Mouse (Mus musculus) T-helper 2 cell (primary cell): ENCODE measurements around the gene Psmd13.

Experiments used
- in situ Hi-C: fragments of 300-600 bp; cut with MboI, MseI; formaldehyde crosslinking; loops from one replicate; pipeline ENCODE4 v1.15.1; 2025; ENCODE audit warnings: high pct_unique_total_duplicates

The Psmd13 gene

GRCm38 (mm10) chr7:140903212-140903611 is 21.4 kb downstream of the Psmd13 start:
- in situ Hi-C loops = loop anchor here (5.0 to 10.0 kb wide), 2 partner anchors 61 to 272 kb away; partner anchors contain the start of gene Rnh1

- in situ Hi-C loops = loop anchor here (5.0 to 10.0 kb wide), 2 partner anchors 147 to 269 kb away; partner anchors contain the start of gene Rnh1
Observed at GRCm38 (mm10) chr7:140905642-140906081, 23.9 kb downstream of the Psmd13 start.

- in situ Hi-C loops = loop anchor here (5.0 to 10.0 kb wide), 2 partner anchors 145 to 268 kb away; partner anchors contain the start of gene Rnh1
Observed at GRCm38 (mm10) chr7:140907131-140907530, 25.4 kb downstream of the Psmd13 start.

- in situ Hi-C loops = loop anchor here (5.0 to 10.0 kb wide), 2 partner anchors 145 to 267 kb away; partner anchors contain the start of gene Rnh1
Observed at GRCm38 (mm10) chr7:140907697-140908096, 25.9 kb downstream of the Psmd13 start.

GRCm38 (mm10) chr7:140908181-140908580 is 26.4 kb downstream of the Psmd13 start:
- in situ Hi-C loops = loop anchor here (5.0 to 10.0 kb wide), 2 partner anchors 144 to 267 kb away; partner anchors contain the start of gene Rnh1

- in situ Hi-C loops = loop anchor here (5.0 to 10.0 kb wide), 2 partner anchors 144 to 266 kb away; partner anchors contain the start of gene Rnh1
Observed at GRCm38 (mm10) chr7:140908634-140909107, 26.9 kb downstream of the Psmd13 start.

GRCm38 (mm10) chr7:140912293-140912692 is 30.5 kb downstream of the Psmd13 start:
- in situ Hi-C loops = no loop called here

- in situ Hi-C loops = no loop called here
Observed at GRCm38 (mm10) chr7:140912846-140913482, 31.2 kb downstream of the Psmd13 start.

- in situ Hi-C loops = no loop called here
Observed at GRCm38 (mm10) chr7:140914031-140914690, 32.4 kb downstream of the Psmd13 start.

- in situ Hi-C loops = no loop called here
Observed at GRCm38 (mm10) chr7:140919911-140920310, 38.1 kb downstream of the Psmd13 start.

- in situ Hi-C loops = no loop called here
Observed at GRCm38 (mm10) chr7:140920418-140921029, 38.8 kb downstream of the Psmd13 start, which contains the start of gene Nlrp6. Gene Nlrp6, plus strand, starts transcription at chr7:140920902.

- in situ Hi-C loops = no loop called here
Observed at GRCm38 (mm10) chr7:140921225-140921975, 39.6 kb downstream of the Psmd13 start.

GRCm38 (mm10) chr7:140922398-140923069 is 40.8 kb downstream of the Psmd13 start:
- in situ Hi-C loops = no loop called here

GRCm38 (mm10) chr7:140923070-140923775 is 41.5 kb downstream of the Psmd13 start:
- in situ Hi-C loops = no loop called here

- in situ Hi-C loops = no loop called here
Observed at GRCm38 (mm10) chr7:140927181-140927580, 45.4 kb downstream of the Psmd13 start.

- in situ Hi-C loops = no loop called here
Observed at GRCm38 (mm10) chr7:140938436-140938835, 56.7 kb downstream of the Psmd13 start.

GRCm38 (mm10) chr7:140938896-140939295 is 57.1 kb downstream of the Psmd13 start:
- in situ Hi-C loops = no loop called here

- in situ Hi-C loops = no loop called here
Observed at GRCm38 (mm10) chr7:140939669-140940171, 58.0 kb downstream of the Psmd13 start.

- in situ Hi-C loops = no loop called here
Observed at GRCm38 (mm10) chr7:140941222-140942051, 59.7 kb downstream of the Psmd13 start, which contains the start of gene Pgghg. Gene Pgghg, plus strand, starts transcription at chr7:140941391.
